Mouse (Mus musculus): ENCODE results near the gene Hnrnpu.
"Not testable (repeated sequence)": the region's sequence is repeated elsewhere in the genome, so short reads cannot be mapped to it uniquely, and the experiment has no call there.

Gene Hnrnpu

GRCm38 (mm10) chr1:178337551-178338317 is at the start of gene Hnrnpu:
Gene Hnrnpu (minus strand): TSS chr1:178337797.
- peak; percentile 98 for DNase-seq

- DNase-seq, result no peak
Measured at GRCm38 (mm10) chr1:178382165-178382564, 44.6 kb upstream of the Hnrnpu start.

- DNase-seq, result no peak
Measured at GRCm38 (mm10) chr1:178379224-178379623, 41.6 kb upstream of the Hnrnpu start.

- DNase-seq, result no peak
Measured at GRCm38 (mm10) chr1:178378115-178378514, 40.5 kb upstream of the Hnrnpu start.

- peak; percentile 36 for DNase-seq
Measured at GRCm38 (mm10) chr1:178376907-178377306, 39.3 kb upstream of the Hnrnpu start.

- no peak for DNase-seq
Measured at GRCm38 (mm10) chr1:178376061-178376460, 38.5 kb upstream of the Hnrnpu start.

GRCm38 (mm10) chr1:178375381-178375780 is 37.8 kb upstream of the Hnrnpu start:
- DNase-seq, result no peak

- no peak for DNase-seq
Measured at GRCm38 (mm10) chr1:178372681-178373080, 35.1 kb upstream of the Hnrnpu start.

- DNase-seq, result peak; percentile 75
Measured at GRCm38 (mm10) chr1:178369272-178369651, 31.7 kb upstream of the Hnrnpu start.

- DNase-seq, result peak; percentile 94
Measured at GRCm38 (mm10) chr1:178368548-178369271, 31.1 kb upstream of the Hnrnpu start.

GRCm38 (mm10) chr1:178368121-178368520 is 30.5 kb upstream of the Hnrnpu start:
- no peak for DNase-seq

- DNase-seq, result no peak
Measured at GRCm38 (mm10) chr1:178365171-178365570, 27.6 kb upstream of the Hnrnpu start.

GRCm38 (mm10) chr1:178360702-178361101 is 23.1 kb upstream of the Hnrnpu start:
- DNase-seq, result no peak

- DNase-seq, result no peak
Measured at GRCm38 (mm10) chr1:178360264-178360663, 22.7 kb upstream of the Hnrnpu start.

GRCm38 (mm10) chr1:178357776-178358710 is 20.4 kb upstream of the Hnrnpu start:
- DNase-seq, result no peak

- DNase-seq, result no peak
Measured at GRCm38 (mm10) chr1:178354576-178354975, 17.0 kb upstream of the Hnrnpu start.

GRCm38 (mm10) chr1:178351643-178352042 is 14.0 kb upstream of the Hnrnpu start:
- no peak for DNase-seq

GRCm38 (mm10) chr1:178350792-178351191 is 13.2 kb upstream of the Hnrnpu start:
- no peak for DNase-seq

GRCm38 (mm10) chr1:178344071-178344805 is 6.6 kb upstream of the Hnrnpu start:
- DNase-seq, result not testable (repeated sequence)

- DNase-seq, result no peak
Measured at GRCm38 (mm10) chr1:178342612-178343011, 5.0 kb upstream of the Hnrnpu start.

- DNase-seq, result no peak
Measured at GRCm38 (mm10) chr1:178342063-178342462, 4.5 kb upstream of the Hnrnpu start.

- no peak for DNase-seq
Measured at GRCm38 (mm10) chr1:178341435-178341834, 3.8 kb upstream of the Hnrnpu start.

Measured in kidney, postnatal 14 days (tissue).